Mouse (Mus musculus): ENCODE measurements around the gene Gapdh. TPM values are rescaled to one million over a fixed set of nuclear protein-coding genes. Genes with fewer than 3 reads are reported as not detected.

Gene Gapdh
- polyA plus RNA-seq (2014; fragmentation: Illumina TruSeq; extraction: RNeasy Lipid Tissue Mini Kit (QIAGEN cat#74804); ENCODE audit: low read depth, low replicate concordance), result 113 TPM

GRCm38 (mm10) chr6:125166051-125166751, at the start of gene Gapdh:
Gapdh (minus strand) TSS chr6:125166467.

GRCm38 (mm10) chr6:125215148-125215954, 49.1 kb upstream of the Gapdh start, which contains the start of gene Vamp1:
Vamp1 (plus strand) TSS chr6:125215551.

GRCm38 (mm10) chr6:125191332-125192015, 25.2 kb upstream of the Gapdh start, which contains the start of the genes Ncapd2 and Mrpl51:
Ncapd2 (minus strand) TSS chr6:125191701.
Mrpl51 (plus strand) TSS chr6:125191801.

GRCm38 (mm10) chr6:125145001-125145400, 21.3 kb downstream of the Gapdh start, which contains the start of gene Iffo1:
Iffo1 (plus strand) TSS chr6:125145241.

GRCm38 (mm10) chr6:125131302-125132156, 34.7 kb downstream of the Gapdh start, which contains the start of gene Nop2:
Nop2 (plus strand) TSS chr6:125131909.

Other genes with a start within 250 kb of the Gapdh start
- 243 TPM for gene Ptms, start 246.4 kb downstream of the Gapdh start, polyA plus RNA-seq (2014; fragmentation: Illumina TruSeq; extraction: RNeasy Lipid Tissue Mini Kit (QIAGEN cat#74804); ENCODE audit: low read depth, low replicate concordance)
- 12.2 TPM for gene Mlf2, start 235.1 kb downstream of the Gapdh start, polyA plus RNA-seq (2014; fragmentation: Illumina TruSeq; extraction: RNeasy Lipid Tissue Mini Kit (QIAGEN cat#74804); ENCODE audit: low read depth, low replicate concordance)
- 32.9 TPM for gene Cops7a, start 200.9 kb downstream of the Gapdh start, polyA plus RNA-seq (2014; fragmentation: Illumina TruSeq; extraction: RNeasy Lipid Tissue Mini Kit (QIAGEN cat#74804); ENCODE audit: low read depth, low replicate concordance)
- not detected for gene Pianp, start 169.8 kb downstream of the Gapdh start, polyA plus RNA-seq (2014; fragmentation: Illumina TruSeq; extraction: RNeasy Lipid Tissue Mini Kit (QIAGEN cat#74804); ENCODE audit: low read depth, low replicate concordance)
- gene Zfp384, start 157.3 kb downstream of the Gapdh start, polyA plus RNA-seq (2014; fragmentation: Illumina TruSeq; extraction: RNeasy Lipid Tissue Mini Kit (QIAGEN cat#74804); ENCODE audit: low read depth, low replicate concordance), result 17.4 TPM
- 18.3 TPM for gene Ing4, start 126.7 kb downstream of the Gapdh start, polyA plus RNA-seq (2014; fragmentation: Illumina TruSeq; extraction: RNeasy Lipid Tissue Mini Kit (QIAGEN cat#74804); ENCODE audit: low read depth, low replicate concordance)
- not detected for gene Acrbp, start 116.8 kb downstream of the Gapdh start, polyA plus RNA-seq (2014; fragmentation: Illumina TruSeq; extraction: RNeasy Lipid Tissue Mini Kit (QIAGEN cat#74804); ENCODE audit: low read depth, low replicate concordance)
- gene Lpar5, start 98.5 kb downstream of the Gapdh start, polyA plus RNA-seq (2014; fragmentation: Illumina TruSeq; extraction: RNeasy Lipid Tissue Mini Kit (QIAGEN cat#74804); ENCODE audit: low read depth, low replicate concordance), result not detected
- 75.2 TPM for gene Chd4, start 70.5 kb downstream of the Gapdh start, polyA plus RNA-seq (2014; fragmentation: Illumina TruSeq; extraction: RNeasy Lipid Tissue Mini Kit (QIAGEN cat#74804); ENCODE audit: low read depth, low replicate concordance)
- gene Nop2, start 34.6 kb downstream of the Gapdh start, polyA plus RNA-seq (2014; fragmentation: Illumina TruSeq; extraction: RNeasy Lipid Tissue Mini Kit (QIAGEN cat#74804); ENCODE audit: low read depth, low replicate concordance), result 2.2 TPM
- gene Iffo1, start 21.2 kb downstream of the Gapdh start, polyA plus RNA-seq (2014; fragmentation: Illumina TruSeq; extraction: RNeasy Lipid Tissue Mini Kit (QIAGEN cat#74804); ENCODE audit: low read depth, low replicate concordance), result 3.0 TPM
- 3.8 TPM for gene Ncapd2, start 25.2 kb upstream of the Gapdh start, polyA plus RNA-seq (2014; fragmentation: Illumina TruSeq; extraction: RNeasy Lipid Tissue Mini Kit (QIAGEN cat#74804); ENCODE audit: low read depth, low replicate concordance)
- gene Mrpl51, start 25.3 kb upstream of the Gapdh start, polyA plus RNA-seq (2014; fragmentation: Illumina TruSeq; extraction: RNeasy Lipid Tissue Mini Kit (QIAGEN cat#74804); ENCODE audit: low read depth, low replicate concordance), result 150 TPM
- gene Vamp1, start 49.1 kb upstream of the Gapdh start, polyA plus RNA-seq (2014; fragmentation: Illumina TruSeq; extraction: RNeasy Lipid Tissue Mini Kit (QIAGEN cat#74804); ENCODE audit: low read depth, low replicate concordance), result 26.8 TPM
- gene Tapbpl, start 65.4 kb upstream of the Gapdh start, polyA plus RNA-seq (2014; fragmentation: Illumina TruSeq; extraction: RNeasy Lipid Tissue Mini Kit (QIAGEN cat#74804); ENCODE audit: low read depth, low replicate concordance), result 2.8 TPM
- not detected for gene Cd27, start 70.5 kb upstream of the Gapdh start, polyA plus RNA-seq (2014; fragmentation: Illumina TruSeq; extraction: RNeasy Lipid Tissue Mini Kit (QIAGEN cat#74804); ENCODE audit: low read depth, low replicate concordance)
- gene Tuba3a, start 119.6 kb upstream of the Gapdh start, polyA plus RNA-seq (2014; fragmentation: Illumina TruSeq; extraction: RNeasy Lipid Tissue Mini Kit (QIAGEN cat#74804); ENCODE audit: low read depth, low replicate concordance), result not detected
- 0.99 TPM for gene Ltbr, start 147.4 kb upstream of the Gapdh start, polyA plus RNA-seq (2014; fragmentation: Illumina TruSeq; extraction: RNeasy Lipid Tissue Mini Kit (QIAGEN cat#74804); ENCODE audit: low read depth, low replicate concordance)
- gene Scnn1a, start 154.2 kb upstream of the Gapdh start, polyA plus RNA-seq (2014; fragmentation: Illumina TruSeq; extraction: RNeasy Lipid Tissue Mini Kit (QIAGEN cat#74804); ENCODE audit: low read depth, low replicate concordance), result 0.23 TPM
- gene Tnfrsf1a, start 182.9 kb upstream of the Gapdh start, polyA plus RNA-seq (2014; fragmentation: Illumina TruSeq; extraction: RNeasy Lipid Tissue Mini Kit (QIAGEN cat#74804); ENCODE audit: low read depth, low replicate concordance), result 18.2 TPM
- not detected for gene Plekhg6, start 214.3 kb upstream of the Gapdh start, polyA plus RNA-seq (2014; fragmentation: Illumina TruSeq; extraction: RNeasy Lipid Tissue Mini Kit (QIAGEN cat#74804); ENCODE audit: low read depth, low replicate concordance)